Mouse (Mus musculus): Measurements from ENCODE around the gene Gspt2. TPM values are rescaled to one million over a fixed set of nuclear protein-coding genes. Genes with fewer than 3 reads are reported as not detected.
A peak's percentile ranks its signal among the peaks of the same experiment; 100 is the strongest.

Gspt2 gene
- total RNA-seq (2015; ENCODE audit: low replicate concordance) (4.0 TPM in 1 of 2 replicates, not detected in the other), total RNA-seq (2017; ENCODE audit: low replicate concordance) (not detected in 2 replicates)

DNA sequence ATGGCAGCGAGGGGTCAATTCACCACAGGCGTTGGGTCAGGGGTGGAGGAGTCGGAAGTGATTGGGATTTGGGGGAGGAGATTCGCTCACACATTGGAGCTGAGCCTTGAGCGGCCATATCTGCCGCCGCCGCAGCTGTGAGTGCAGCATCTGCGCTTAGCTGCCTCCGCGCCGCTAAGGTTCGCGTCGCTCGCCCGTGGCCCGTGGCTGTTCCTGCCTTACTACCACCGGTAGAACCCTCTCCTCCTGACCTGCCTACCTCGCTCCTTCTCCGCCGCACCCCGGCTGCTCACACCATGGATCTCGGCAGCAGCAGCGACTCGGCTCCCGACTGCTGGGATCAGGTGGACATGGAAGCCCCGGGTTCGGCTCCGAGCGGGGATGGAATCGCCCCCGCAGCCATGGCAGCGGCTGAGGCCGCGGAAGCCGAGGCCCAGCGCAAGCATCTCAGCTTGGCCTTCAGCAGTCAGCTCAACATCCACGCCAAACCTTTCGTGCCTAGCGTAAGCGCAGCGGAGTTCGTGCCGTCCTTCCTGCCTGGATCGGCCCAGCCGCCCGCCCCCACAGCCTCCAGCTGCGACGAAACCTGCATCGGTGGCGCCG is at the start of gene Gspt2:
Gspt2 (plus strand) TSS at position 109 of the 603 bp plus-strand sequence.
- ATAC-seq (replicated peaks; ENCODE audit: low FRiP score, poor library complexity, severe bottlenecking), result no peak

DNA sequence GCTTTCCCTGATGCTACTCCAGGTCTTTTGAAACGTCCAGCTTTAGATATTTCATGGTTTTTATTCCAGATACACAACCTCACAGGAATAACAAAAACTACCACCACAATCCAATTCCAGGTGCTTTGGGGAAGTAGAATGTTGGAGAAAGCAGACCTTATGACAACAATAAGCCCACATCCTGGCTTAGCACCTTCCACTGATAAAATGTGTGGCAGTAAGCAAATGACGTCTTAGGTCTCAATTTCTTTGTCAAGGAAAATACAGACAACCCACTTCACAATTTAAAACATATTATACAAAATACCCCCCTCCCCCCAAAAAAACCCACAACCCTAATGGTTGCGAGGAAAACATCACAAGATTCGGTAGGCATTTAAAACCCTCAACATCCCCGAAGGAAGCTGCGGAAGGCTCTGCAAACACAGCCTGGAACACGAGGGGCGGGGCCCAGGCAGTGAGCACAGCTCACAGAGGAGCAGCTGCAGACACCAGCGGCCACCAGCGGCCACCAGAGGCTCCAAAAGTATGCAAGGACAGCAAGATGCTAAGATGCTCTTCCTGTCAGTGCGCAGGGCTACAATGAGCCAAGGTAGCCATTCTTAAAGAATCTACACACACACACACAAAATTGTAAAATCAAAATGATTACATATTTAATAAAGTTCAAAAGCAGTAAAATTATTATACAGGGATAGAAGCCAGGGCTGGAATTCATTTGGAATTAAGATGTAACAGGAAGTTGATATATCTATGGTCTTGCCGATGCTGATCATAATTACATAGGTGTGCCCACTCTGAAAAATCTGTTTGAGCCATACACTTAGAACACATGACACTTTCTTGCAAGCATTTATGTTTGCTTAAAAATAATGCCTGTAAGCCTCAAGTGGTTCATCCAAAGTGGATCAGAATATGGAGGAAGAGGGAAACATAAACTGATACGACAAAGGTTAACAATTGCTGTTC is 10.8 kb upstream of the Gspt2 start:
- no peak for ATAC-seq (replicated peaks; ENCODE audit: low FRiP score, poor library complexity, severe bottlenecking)

DNA sequence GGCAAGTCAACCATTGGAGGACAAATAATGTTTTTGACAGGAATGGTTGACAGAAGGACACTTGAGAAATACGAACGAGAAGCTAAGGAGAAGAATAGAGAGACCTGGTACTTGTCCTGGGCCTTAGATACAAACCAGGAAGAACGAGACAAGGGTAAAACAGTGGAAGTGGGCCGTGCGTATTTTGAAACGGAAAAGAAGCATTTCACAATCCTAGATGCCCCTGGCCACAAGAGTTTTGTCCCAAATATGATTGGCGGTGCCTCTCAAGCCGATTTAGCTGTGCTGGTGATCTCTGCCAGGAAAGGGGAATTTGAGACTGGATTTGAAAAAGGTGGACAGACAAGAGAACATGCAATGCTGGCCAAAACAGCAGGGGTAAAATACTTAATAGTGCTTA is 1.0 kb downstream of the Gspt2 start:
- no peak for ATAC-seq (replicated peaks; ENCODE audit: low FRiP score, poor library complexity, severe bottlenecking)

DNA sequence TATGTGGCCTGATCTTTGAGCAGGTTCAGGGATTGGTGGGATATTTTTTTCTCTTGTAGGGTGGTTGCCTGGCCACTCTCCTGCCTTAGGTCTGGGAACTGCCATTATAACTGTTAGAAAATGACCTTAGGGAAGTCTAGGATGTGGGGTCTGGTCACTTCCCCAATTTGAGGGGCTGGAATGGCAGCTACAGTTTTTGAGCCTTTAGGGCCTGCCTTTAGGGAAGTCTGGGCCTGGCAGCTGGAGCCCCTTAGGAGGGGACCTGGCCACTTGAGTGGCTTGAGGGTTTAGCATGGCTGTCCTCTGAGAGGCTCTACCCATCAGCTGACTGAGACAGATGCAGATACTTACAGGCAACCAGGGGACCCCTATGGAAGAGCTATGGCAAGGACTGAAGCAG is 12.7 kb downstream of the Gspt2 start:
- no peak for ATAC-seq (replicated peaks; ENCODE audit: low FRiP score, poor library complexity, severe bottlenecking)

DNA sequence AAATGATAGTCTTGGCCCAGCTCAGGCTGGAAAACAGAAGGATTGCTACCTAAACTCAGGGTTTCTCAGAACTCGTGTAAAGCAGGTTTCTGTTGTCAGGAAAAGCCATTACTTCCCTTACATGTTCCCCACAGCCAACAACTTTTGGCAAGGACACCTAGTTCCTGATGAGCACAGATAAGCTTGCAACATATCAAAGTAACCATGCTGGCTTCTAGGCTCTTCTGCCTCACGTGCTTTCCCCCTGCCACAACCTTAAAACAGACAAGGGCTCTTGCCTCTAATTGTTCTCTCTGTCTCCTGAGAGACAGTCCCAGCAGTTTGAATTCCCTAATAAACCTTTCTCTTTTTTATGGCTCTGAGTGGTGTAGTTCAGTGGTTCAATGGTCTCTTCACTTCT is 21.9 kb downstream of the Gspt2 start:
- ATAC-seq (replicated peaks; ENCODE audit: low FRiP score, poor library complexity, severe bottlenecking), result no peak

DNA sequence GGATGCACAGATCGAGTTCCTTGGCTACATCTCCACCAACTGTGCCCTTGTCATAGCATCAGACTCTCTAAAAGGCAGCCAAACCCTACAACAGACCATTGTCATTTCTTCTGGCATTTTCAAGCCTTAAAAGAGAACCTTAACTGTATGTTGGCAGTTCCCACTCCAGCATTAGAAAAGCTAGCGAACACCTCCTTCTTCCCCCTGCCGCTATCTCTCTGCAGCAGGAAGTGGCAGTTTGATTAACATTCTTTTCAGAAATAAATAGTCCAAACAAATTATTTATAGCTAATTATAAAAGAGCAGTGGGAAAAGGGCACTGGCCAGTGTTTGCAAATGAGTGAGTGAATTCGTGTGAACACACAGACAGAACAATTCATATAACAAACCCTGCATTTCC is 34.9 kb downstream of the Gspt2 start:
- no peak for ATAC-seq (replicated peaks; ENCODE audit: low FRiP score, poor library complexity, severe bottlenecking)

DNA sequence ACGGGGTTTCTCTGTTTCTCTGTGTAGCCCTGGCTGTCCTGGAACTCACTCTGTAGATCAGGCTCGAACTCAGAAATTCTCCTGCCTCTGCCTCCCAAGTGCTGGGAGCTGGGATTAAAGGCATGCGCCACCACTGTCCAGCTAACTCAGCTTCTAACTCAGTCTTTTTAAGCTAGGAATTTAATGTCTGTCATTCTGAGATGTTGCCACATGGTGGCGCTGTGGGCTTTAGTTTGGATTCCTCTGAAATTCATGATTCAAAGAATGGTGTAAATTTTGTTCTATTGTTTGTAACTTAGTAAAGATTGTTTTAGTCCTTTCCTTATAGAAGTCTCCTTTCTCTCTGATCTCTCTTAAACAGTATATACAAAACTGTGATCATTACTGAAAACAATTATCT is 39.1 kb downstream of the Gspt2 start:
- ATAC-seq (replicated peaks; ENCODE audit: low FRiP score, poor library complexity, severe bottlenecking), result no peak

DNA sequence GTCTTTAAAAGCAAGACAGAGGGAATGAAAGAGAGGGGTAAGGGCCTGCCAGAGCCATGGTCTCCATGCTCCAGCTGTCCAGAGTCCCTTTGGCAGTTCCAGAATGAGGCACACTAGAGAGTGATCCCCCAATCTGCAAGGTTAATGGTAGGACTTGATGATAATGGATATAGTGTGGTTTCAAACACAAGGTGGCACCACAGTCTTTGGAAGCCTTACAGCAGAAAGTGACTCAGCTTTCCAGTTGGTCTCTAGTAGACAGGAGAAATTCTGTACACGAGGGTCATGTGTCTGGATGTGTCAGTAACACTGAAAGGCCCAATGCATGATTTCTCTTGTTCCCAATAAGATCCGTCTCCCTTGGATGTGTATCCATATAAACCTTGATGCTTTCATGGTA is 45.7 kb downstream of the Gspt2 start:
- ATAC-seq (replicated peaks; ENCODE audit: low FRiP score, poor library complexity, severe bottlenecking), result peak; percentile 77; the same call in 1 of the 2 replicates

DNA sequence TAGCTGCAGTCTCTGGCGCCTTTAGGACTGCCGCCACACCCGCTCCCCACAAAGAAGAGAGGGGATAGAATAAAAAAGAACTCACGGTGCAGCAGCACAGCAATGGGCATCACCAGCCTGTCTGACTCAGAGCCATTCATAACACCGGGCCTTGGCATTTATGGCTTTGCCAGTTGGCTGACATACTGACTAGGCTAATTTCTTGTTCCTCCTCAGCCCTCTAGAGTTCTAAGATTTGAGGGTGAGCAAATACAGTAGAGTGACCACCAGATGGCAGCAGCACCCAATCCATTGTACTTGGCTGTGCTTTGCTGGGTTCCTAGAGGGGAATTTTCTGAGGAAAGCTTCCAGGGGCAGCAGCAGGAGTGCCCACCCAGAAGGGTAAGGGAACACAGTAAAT is 53.7 kb downstream of the Gspt2 start:
- peak; percentile 98 for ATAC-seq (replicated peaks; ENCODE audit: low FRiP score, poor library complexity, severe bottlenecking)

Other genes starting within 250 kb of the Gspt2 start
- gene Maged1, start 93.9 kb upstream of the Gspt2 start, total RNA-seq (2015; ENCODE audit: low replicate concordance), result 0.77 and 4.2 TPM in 2 replicates
- 0.34 and 3.1 TPM in 2 replicates for gene Maged1, start 93.9 kb upstream of the Gspt2 start, total RNA-seq (2017; ENCODE audit: low replicate concordance)
- gene Zxdb, start 88.5 kb downstream of the Gspt2 start, total RNA-seq (2015; ENCODE audit: low replicate concordance), result 1.9 and 2.5 TPM in 2 replicates
- 0.56 and 1.4 TPM in 2 replicates for gene Zxdb, start 88.5 kb downstream of the Gspt2 start, total RNA-seq (2017; ENCODE audit: low replicate concordance)